Mouse (Mus musculus) B cell, adult 2 months (primary cell): Measurements from ENCODE around the gene Ric8b.

Source experiments
- DNase-seq, 2 experiments: peaks; one replicate each; pipeline ENCODE4 v3.0.0; 2022

Gene Ric8b

DNA sequence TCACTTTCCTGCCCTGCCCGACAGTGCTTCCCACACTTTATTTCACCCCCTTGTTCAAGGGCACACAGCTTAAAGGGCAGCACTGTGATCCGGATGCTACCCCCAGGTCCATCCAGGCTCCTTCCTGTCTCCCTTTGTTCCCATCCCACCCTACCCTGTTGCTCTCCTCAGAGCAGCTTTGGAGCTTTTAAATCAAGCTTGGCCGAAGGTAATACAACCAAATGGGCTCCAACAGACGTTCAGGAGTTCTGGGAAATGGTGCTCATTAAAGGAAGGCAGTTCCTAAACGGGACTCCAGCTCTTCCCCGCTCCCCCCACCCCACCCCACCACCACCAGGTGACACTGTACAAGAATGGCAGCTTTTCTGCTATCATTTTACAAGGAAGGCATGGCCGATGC lies 7.2 kb upstream of the Ric8b start:
- no peak for DNase-seq

DNA sequence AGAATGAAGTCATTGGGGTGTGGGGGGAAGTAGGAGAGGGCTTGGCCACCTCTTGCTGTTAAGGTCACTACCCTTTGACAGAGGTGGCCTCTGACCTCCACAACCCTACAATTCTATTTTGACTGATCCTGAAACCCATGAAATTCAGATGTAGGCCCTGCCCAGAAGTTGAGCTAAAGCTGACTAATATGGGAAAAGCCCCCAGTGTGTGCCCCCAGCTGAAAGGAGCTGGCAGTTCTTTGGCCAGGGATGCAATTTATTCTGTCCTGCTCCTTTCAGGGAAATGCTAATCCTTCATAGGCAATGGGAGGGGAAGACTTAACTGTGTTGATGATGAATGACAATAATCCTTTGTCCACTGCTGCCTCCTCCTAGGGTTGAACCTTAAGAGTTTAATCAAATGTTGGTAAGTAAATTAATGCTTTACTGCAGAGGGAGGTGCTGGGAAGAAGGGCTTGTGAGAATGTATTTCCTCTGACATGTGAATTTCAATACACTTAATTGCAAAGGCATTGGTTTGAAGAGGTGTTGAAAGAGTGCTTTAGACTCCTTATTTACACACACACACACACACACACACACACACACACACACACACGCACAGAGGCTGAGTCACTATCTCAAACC lies 6.5 kb upstream of the Ric8b start:
- no peak for DNase-seq

- DNase-seq, result no peak
These were observed 4.3 kb upstream of the Ric8b start for GRCm38 (mm10) chr10:84913148-84913547.

GRCm38 (mm10) chr10:84915476-84915875 lies 1.9 kb upstream of the Ric8b start:
- DNase-seq, result no peak

GRCm38 (mm10) chr10:84917731-84918095 lies 297 bp downstream of the Ric8b start:
- DNase-seq, result no peak

DNA sequence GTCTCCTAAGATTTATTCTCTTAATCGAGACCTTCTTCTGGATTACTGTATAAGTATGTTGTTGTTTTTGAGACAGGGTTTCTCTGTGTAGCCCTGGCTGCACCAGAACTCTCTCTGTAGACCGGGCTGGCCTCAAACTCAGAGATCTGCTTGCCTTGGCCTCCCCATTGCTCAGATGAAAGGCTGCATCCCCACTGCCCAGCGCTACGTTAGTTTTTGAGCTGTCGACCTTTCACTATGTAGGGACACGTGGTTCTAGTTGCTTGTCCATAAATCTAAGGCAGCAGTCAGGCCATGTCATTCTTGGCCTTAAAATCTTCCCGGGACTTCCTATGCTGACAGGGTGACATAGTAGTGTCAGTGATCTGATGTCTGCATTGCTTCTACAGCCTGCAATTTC lies 8.9 kb downstream of the Ric8b start:
- DNase-seq, result no peak

GRCm38 (mm10) chr10:84926885-84927284 lies 9.5 kb downstream of the Ric8b start:
- DNase-seq, result no peak

- no peak for DNase-seq
These were observed 11.0 kb downstream of the Ric8b start for GRCm38 (mm10) chr10:84928465-84928864.

DNA sequence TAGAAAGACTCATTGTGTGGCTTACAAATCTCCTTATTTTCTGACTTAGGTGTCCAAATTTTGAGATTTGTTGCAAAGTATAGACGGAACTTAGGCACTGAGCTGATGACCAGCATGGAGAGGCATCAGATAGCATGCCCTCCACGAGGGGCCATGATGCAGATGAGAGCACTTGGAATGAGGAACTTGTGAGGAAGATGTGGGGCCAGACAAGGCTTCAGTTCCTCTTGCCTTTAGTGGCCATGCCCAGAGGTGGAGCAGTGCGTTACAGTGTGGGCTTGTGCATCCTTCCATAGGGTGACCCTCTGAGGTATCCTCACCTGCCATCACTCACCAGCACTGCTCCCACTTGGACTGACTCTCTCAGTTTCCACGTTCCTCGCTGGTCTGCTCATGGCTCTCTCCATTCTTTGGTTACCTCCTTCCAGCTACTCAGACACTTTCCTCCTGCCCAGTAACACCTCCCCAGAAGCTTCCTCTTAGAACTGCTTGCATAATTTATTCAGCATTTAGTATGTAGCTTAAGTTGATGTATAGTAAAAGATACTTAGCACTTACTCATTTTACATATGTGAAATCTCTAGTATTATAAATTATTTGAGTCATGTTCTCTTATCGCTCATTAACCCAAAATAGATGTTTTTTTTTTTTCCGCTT lies 18.3 kb downstream of the Ric8b start:
- peak; percentile 68 to 70 for DNase-seq

- DNase-seq, result no peak
These were observed 19.6 kb downstream of the Ric8b start for GRCm38 (mm10) chr10:84936832-84937515.

- no peak for DNase-seq
These were observed 20.8 kb downstream of the Ric8b start for GRCm38 (mm10) chr10:84938094-84938820.

DNA sequence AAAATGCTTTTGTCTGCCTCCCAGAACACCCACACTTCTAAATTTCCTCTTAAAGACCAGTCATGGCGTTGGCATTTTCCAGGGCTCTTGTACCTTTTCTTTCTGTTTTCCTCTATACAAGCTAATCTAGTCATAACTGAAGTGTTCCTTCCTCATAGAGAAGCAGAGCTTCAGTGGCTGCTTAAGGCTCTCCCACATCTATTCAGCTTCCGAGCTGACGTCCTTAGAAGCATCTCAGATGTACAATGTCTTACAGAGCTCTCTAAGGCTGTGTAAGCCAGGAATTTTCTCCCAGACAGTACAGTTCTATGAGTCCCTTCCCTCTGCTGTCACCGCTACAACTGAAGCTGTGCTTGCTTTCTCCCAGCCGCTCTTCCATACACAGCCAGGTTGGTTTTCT lies 21.5 kb downstream of the Ric8b start:
- DNase-seq, result no peak

DNA sequence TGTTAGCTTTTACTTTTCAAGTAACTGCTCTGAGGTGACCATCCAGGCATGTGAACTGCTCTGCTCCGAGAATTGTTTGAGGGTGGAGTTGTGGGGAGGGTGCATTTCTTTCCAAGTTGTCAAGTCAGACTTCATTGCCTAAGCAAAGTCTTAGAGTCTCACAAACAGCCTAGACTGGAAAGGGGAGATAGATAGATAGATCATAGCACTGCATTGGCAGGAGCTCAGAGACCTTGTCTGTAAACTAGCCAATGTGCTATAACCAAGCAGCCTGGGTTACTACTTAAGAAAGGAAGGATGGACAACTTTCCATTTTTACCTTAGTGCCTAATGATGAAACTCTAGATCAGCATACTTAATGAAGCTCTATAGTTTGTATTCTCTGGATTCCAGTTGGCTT lies 22.9 kb downstream of the Ric8b start:
- no peak for DNase-seq

DNA sequence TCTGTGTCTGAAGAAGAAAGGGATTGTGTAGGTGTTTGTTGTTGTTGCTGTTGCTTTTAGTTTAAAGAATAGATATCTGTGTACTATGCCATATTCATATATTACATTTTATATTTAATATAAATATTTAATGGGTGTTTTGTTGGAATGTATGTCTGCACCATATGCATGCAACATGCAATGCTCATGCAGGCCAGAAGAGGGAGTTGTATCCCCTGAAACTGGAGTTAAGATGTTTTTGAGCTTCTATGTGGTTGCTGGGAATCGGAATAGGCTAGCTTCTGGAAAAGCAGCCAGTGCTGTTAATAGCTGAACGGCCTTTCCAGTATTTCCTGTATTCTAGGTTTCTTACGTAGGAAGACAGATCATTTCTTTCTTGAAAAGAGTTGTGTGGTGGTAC lies 28.3 kb downstream of the Ric8b start:
- peak in 1 of 2 experiments; percentile 3 for DNase-seq

DNA sequence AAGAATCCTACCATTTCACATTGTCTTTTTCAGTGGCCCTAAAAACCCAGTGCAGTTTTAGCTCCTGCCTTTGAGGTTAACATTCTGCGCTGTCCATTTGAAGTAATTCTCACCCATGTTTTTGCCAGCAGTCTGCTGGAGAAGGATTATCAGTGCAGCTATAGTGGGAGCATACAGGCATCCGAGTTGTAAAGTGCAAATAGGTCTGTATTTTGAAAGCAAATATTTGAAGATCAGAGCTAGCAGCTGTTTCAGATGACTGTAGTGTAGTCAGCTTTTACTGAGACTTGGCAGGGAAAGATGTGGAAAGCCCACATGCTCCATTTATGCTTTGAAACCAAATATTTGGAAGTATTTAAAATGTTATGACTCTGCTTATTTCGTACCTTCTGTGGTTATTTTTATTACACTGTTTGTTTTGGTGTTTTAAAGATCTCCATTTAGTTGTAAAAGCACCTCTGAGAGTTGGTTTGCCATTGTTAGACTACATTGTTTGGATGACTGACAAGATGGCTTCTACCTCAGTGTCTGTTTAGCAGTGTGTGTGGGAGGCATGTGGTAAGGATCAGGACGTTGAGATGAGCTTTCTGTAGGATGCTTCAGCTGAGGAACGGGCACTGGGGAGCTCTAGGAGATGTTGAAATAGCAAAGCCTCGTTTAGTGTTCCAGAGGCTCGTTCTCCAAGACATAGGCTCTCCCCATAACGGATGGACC lies 31.7 kb downstream of the Ric8b start:
- DNase-seq, result no peak

- DNase-seq, result no peak
These were observed 32.2 kb downstream of the Ric8b start for GRCm38 (mm10) chr10:84949684-84950010.

GRCm38 (mm10) chr10:84950384-84950783 lies 33.0 kb downstream of the Ric8b start:
- DNase-seq, result no peak

GRCm38 (mm10) chr10:84954236-84954635 lies 36.8 kb downstream of the Ric8b start:
- DNase-seq, result no peak

GRCm38 (mm10) chr10:84956173-84956572 lies 38.8 kb downstream of the Ric8b start:
- DNase-seq, result no peak

GRCm38 (mm10) chr10:84958597-84958996 lies 41.2 kb downstream of the Ric8b start:
- DNase-seq, result no peak

DNA sequence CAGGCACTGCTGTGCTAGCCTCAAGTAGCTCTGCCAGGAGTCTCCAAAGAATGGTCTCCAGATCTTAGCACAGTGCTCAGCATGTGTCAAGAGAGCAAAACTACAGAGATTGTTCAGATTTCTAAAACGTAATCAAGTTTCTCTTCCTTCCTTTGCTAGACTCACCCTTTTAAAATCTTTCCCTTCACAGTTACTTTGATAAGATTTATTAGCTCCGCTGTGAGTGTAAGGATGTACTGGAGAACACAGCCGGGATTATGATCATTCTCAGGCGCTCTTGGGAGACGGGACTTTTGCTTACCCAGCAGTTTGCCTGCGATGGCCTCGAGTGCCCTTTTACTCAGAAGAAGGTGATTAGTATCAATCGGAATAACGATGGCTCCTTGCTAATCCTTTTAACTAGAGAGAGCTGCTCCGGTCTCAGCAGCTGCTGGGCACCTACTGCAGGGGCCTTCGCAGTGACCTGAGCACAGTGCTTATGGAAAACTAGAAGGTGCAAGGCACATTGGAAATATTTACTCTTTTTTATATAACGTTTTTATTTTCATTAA lies 43.0 kb downstream of the Ric8b start:
- no peak for DNase-seq

DNA sequence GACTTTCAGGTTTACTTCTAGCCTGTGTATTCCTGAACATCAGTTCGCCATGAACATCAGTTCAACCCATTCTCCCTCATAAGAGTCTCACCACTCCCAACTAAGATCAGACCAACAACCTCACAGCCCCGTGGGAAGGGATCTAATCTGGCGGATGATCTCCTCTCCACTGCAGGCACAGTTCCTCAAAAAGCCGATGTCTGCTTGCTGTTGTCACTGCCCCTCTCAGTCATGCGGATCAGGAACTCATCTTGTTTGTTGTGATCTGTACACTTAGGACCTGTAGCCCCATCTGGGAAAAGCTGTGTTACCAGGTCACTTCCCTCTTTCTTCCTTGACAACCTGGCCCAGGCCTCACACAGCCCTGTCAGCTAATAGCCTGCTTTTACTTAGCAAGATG lies 45.7 kb downstream of the Ric8b start:
- no peak for DNase-seq

DNA sequence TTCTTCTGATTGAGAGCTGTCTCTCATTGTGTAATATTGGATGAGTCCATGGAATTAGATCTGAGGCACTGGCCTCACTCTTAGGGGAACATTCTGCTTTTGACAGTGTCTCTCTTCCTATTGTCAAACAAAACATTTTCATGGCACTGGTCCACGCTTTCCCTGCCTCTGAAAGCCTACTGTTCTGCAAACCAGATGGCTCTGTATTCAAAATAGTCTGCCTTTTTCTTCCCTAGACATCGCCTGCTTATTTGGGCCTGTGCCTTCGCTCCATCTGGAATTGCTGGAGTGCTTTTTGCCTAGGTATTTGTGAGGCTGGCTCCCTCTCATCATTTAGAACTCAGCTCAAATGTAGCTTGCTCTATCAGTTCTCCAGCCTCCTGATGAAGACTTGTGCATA lies 46.3 kb downstream of the Ric8b start:
- no peak for DNase-seq
